Mouse (Mus musculus): ENCODE results near the gene Chd5. TPM values are rescaled to one million over a fixed set of nuclear protein-coding genes. Genes with fewer than 3 reads are reported as not detected.

The Chd5 gene
- total RNA-seq, 2 experiments from 2014 or later, result 118 to 121 TPM

DNA sequence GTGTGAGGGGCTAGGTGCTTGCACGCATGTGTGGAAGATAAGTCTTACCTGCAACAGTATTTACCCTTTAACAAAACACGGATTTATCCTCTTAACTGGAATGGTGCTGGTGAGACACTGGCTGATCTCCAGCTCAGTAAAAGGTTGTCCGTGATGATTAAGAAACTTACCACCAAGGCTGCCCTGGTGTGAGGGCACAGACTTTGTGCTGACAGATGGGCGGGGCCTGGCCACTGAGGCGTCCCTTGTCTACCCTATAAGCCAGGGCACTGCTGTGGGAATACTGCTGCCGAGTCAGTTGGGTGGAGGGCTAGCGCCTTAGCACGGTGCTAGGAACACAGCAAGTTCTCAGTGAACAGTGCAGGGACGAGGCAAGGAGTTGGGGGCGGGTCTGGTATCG, 36.4 kb upstream of the Chd5 start:
- no peak for TF ChIP-seq CTCF (conservative IDR thresholded peaks at IDR 0.05)
- DNase-seq (ENCODE audit: low spot score in 2 of 2), result no peak
- H3K4me3 ChIP-seq, result no peak overlapping the region
- H3K27ac ChIP-seq, result no peak overlapping the region

DNA sequence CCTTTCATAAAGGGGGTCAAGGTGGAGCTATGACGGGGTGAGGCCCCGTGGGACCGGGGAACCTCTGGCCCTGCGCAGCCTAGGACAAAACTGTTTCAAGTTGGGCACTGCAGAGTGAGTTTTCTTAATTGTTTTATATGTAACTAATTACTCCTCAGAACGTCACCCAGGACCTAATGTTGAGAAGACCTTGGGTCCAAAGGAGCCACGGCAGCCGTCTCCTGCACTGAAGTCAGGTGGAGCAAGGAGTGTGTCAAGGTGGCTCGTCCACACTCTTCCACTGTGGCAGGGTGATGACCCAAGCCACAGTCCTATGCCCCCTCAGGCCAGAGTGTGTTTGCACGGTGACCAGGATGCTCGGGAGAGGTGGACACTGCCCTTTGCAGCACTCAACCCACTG, 35.3 kb upstream of the Chd5 start:
- TF ChIP-seq CTCF (conservative IDR thresholded peaks at IDR 0.05), result no peak
- DNase-seq (ENCODE audit: low spot score in 2 of 2), result no peak
- Histone ChIP-seq H3K27ac (no peak overlapping the region), H3K4me3 (no peak overlapping the region)

DNA sequence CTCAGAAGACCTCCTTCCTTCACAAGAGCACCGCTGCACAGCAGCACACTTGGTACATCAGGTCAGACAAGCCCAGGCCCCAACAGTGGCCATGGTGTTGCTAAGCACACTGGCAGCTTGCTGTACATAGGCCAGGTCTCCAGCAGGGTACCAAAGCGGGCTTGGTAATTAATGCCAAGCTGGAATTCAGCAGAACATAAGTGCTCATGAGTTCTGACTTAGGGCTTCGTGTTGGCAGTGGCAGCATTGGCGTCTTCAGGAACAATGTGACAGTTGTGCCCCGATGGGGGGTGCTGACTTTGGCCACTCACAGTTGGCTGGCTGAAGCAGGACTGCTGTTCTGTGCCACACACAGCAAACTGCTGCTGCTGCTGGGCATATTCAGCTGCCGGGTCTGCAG, 33.8 kb upstream of the Chd5 start:
- Histone ChIP-seq H3K27ac (0 out of 2 replicates have a peak overlapping the region, but pooled peaks have one; percentile 23), H3K4me3 (no peak overlapping the region)
- DNase-seq (ENCODE audit: low spot score in 2 of 2), result no peak
- TF ChIP-seq CTCF (conservative IDR thresholded peaks at IDR 0.05), result 0 out of 2 replicates have a peak, but pooled peaks have one; percentile 17

DNA sequence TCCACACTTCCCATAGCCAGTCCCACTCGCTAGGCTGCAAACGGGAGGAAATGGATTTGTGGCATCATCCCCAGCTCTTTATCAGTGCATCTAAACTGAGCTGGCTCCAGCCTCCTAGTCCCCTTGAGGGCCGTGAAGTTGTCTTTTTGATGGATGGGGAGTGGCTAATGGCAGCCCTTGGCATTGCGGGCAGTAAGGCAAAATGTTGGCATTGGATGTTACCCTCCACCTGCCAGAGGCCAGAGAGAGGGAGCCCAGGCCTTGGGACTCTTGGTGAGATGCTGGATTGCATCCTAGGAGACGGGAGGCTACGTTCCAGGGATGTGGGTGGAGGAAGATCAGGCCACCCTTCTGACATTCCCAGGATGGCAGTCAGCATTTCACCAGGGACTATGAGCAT, 32.5 kb upstream of the Chd5 start:
- no peak for TF ChIP-seq CTCF (conservative IDR thresholded peaks at IDR 0.05)
- H3K4me3 ChIP-seq, result no peak overlapping the region
- H3K27ac ChIP-seq, result no peak overlapping the region
- no peak for DNase-seq (ENCODE audit: low spot score in 2 of 2)

DNA sequence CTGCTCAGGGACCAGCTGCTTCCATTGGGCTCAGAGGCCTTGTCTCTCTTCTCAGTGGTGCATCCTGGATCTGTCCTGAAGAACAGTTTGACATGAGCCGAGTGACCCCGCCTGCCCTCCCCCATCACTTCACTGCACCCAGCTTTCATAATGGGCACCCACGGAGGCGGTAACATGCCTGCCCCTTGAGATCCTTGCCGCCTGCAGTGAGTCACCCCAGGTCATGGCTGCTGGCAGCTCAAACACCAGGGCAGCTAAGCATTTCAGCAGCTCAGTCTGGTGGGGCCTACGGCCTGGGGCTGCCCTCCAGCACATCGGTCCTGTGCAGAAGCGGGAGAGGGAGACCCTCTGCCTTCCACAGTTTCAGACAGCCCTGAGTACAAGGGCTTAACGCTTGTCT, 30.9 kb upstream of the Chd5 start:
- DNase-seq (ENCODE audit: low spot score in 2 of 2), result no peak
- Histone ChIP-seq H3K4me3 (no peak overlapping the region), H3K27ac (no peak overlapping the region)
- TF ChIP-seq CTCF (conservative IDR thresholded peaks at IDR 0.05), result no peak

DNA sequence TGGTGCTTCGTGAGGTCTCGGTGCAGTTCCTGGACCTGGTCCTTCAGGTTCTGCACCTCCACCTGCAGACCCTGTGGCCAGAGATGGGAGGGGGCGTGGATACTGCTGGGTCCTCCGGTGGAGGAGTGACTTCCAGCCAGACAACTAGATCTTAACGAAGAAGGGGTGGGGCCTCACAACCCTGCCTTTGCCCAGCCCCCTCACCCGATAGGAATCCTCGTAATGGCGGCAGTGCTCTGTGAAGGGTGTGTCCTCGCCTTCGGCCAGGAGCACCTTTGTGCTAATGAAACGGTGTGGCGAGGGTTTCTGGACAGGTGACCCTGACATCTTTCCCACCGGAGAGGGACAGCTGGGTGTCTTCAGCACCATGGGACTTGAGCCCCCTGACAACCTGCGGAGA, 26.3 kb upstream of the Chd5 start:
- TF ChIP-seq CTCF (conservative IDR thresholded peaks at IDR 0.05), result no peak
- no peak overlapping the region for H3K4me3 ChIP-seq
- no peak overlapping the region for H3K27ac ChIP-seq
- DNase-seq (ENCODE audit: low spot score in 2 of 2), result no peak

DNA sequence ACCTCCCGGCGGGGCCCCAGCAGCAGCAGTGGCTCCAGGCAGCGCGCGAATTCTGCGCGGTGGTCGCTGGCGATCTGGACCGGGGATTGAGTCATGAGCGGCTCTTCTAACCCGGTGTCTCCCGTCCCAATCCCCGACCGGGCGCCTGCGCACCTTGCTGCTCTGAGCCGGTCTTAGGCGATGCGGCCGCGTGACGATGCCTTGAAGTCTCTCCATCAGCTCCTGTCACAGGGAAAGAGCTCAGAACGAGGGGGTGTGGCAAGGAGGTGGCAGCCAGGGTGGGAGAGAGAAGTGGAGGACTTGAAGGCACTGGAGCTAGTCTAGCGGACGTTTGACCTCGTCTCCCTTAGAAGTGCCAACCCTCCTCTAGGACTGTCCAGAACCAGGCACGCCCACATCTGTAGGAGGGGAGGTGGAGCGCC, 25.2 kb upstream of the Chd5 start:
- no peak for TF ChIP-seq CTCF (conservative IDR thresholded peaks at IDR 0.05)
- peak overlapping the region; percentile 49 for H3K4me3 ChIP-seq
- no peak overlapping the region for H3K27ac ChIP-seq
- no peak for DNase-seq (ENCODE audit: low spot score in 2 of 2)

DNA sequence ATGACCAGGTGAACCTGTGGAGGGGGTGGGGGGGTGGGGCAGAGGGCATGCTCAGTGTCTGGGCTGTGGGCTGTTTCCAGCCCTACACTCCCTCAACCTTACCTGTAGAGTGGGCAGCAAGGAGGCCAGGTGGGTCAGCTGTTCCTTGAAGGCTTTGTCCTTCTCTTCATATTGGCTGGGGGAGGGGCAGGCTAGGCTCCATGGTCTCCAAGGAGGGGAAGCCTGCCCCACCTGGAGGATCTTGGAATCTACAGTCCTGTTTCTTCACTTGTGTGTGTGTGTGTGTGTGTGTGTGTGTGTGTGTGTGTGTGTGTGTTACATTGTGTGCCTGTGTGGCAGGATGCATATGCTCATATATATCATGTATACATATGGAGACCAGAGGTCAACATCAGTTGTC, 24.5 kb upstream of the Chd5 start:
- peak; percentile 29 for TF ChIP-seq CTCF (conservative IDR thresholded peaks at IDR 0.05)
- no peak overlapping the region for H3K4me3 ChIP-seq
- DNase-seq (ENCODE audit: low spot score in 2 of 2), result no peak
- H3K27ac ChIP-seq, result no peak overlapping the region

DNA sequence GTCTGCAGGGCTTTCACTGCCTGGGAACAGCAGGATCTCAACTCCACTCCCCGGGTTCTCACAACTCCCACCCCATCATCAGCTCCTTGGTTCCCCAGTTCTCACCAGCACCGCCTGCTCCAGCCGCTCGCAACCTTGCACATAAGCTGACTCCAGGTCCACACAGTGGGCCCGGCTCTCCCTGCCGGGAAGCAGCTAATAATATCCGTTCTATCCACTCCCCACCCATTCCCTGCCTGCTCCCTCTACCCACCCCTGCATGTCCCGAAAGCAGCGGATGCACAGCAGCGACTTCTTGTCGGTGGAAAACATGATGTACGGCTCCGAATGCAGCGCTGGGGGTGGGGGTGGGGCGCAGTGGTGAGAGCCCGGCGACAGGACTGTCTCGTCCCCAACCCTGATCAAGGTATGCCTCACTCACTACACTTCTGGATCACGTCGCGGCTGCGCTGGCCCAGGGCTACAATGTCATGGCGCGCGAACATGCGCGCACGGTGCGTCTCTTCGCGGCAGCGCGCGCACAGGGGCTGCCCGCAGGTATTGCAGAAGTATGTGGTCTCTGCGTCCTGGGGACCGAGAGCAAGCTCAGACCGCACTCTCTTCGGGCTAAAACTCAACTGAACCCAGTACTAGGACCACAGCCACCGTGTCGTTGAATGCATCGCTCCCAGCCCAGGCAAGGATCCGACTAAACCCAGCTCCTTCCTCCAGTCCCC, 22.8 kb upstream of the Chd5 start:
- Histone ChIP-seq H3K4me3 (peak overlapping the region; percentile 49), H3K27ac (no peak overlapping the region)
- no peak for TF ChIP-seq CTCF (conservative IDR thresholded peaks at IDR 0.05)
- DNase-seq (ENCODE audit: low spot score in 2 of 2), result no peak

DNA sequence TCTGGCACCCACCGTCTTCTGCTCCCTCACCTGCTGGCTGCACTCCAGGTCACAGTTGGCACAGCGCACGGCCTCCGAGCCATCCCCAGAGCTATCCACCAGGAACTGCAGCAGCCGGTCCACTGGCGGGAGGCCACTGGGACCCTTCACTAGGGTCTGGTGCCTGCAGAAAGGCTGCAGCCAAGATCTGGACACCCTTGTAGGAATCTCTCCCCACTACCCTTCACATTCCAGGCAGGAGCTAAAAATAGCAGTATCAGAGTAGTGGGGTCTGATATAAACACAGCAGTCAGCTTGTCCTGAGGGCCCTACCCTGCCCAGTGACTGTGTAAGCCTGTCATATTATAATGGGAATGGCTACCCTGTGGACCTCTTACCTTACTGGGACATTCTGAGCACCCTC, 20.8 kb upstream of the Chd5 start:
- DNase-seq (ENCODE audit: low spot score in 2 of 2), result no peak
- Histone ChIP-seq H3K27ac (no peak overlapping the region), H3K4me3 (no peak overlapping the region)
- no peak for TF ChIP-seq CTCF (conservative IDR thresholded peaks at IDR 0.05)

DNA sequence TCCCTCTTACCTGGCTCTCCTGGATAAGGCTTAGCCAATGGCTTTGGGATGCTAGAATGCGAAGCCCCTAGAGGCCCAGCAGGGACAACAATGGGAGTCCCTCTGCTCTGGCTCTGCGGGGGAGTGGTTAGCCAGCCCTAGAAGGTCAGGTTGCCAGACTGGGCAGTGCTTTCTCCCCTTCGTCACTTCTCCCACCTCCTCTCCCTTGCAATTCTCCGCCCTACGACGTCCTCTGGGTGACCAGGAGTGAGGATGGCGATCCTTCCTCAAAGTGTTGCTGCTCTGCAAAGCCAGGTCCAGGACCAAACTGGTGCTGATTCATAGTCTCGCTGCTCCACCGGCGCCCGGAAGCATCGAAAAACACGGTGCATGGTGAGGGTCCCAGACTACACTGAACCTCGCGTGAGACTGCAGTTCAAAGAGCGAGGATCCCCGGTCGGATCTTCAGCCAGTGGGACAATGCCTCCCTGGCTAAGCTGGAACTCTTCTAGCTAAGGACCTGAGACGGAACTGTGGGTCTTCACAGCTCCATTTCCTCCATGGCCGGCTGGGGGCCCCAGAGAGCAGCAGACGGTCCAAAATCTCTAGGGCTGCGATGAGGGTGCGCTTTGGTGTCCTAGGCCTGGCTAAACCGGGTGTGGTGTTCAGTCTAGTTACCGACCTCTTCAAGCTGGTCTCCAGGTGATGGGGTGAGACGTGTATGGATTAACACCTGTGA, 19.8 kb upstream of the Chd5 start, which contains the start of gene Rnf207:
Gene Rnf207 (minus strand): TSS at position 477 of the 718 bp plus-strand sequence.
- no peak within 1 kb of the TSS for H3K27ac ChIP-seq
- peak; percentile 81 for TF ChIP-seq CTCF (conservative IDR thresholded peaks at IDR 0.05)
- H3K4me3 ChIP-seq, result peak within 1 kb of the TSS; percentile 34
- DNase-seq (ENCODE audit: low spot score in 2 of 2), result peak in 1 of 2 experiments; percentile 68

DNA sequence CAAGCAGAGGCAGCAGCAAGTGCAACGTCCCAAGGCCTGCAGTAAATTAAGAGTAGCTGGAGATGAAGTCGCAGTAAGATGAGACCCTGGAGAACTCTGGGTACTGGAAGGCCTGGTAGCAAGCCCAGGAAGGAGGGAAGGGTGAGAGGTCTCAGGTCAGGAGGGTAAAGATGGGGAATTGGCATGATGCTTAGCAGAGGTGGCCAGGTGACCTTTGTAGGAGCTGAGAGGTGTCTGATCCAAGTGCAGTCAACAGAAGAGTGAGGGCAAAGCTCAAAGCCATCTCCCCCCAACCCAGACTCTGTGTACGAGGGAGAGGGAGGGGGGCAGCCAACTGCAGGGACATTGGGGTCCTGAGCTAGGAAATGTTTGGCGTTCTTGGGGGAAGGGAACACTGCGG, 17.0 kb upstream of the Chd5 start:
- no peak overlapping the region for H3K27ac ChIP-seq
- TF ChIP-seq CTCF (conservative IDR thresholded peaks at IDR 0.05), result no peak
- DNase-seq (ENCODE audit: low spot score in 2 of 2), result no peak
- H3K4me3 ChIP-seq, result no peak overlapping the region

DNA sequence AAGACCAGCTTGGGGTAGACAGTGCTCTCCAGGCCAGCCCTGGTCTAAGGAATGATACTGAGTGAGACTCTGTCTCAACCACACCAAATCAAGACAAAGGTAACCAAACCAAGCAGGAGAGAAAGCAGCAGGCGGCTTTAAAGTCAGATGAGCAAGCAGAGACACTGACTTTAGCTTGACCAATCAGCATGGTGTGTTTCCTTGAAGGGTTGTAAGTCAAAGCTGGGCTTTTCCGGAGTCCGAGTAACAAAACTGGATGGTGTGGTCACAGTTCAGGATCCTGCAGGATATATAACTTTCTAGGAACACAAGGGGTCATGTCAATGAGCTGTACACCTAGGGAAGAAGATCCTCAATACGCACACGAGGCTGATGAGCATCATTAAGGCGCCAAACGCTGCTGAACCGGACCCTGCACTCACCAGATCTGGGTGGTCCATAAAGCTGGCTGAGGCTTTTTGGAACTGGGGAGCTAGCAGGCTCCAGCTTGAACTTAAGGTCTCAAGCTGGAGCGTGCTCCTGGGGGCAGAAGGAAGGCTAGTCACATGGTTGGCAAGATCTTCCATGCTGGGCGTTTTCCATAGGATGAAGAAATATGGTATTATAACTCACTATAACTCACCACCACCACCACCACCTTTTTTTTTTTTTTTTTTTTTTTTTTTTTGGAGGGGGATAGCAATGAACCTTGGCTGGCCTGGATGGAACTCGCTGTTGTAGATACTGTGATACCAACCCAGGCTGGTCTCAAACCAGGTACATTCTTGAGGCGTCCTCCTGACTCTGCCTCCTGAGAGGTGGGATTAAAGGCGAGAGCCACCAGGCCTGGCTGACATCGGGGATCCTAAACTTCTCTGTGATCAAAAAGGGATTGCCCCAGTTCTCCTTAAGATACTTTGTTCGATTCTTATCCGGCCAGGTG, 13.5 kb upstream of the Chd5 start:
- H3K27ac ChIP-seq, result peak overlapping the region; percentile 90
- peak overlapping the region; percentile 66 for H3K4me3 ChIP-seq
- no peak for TF ChIP-seq CTCF (conservative IDR thresholded peaks at IDR 0.05)
- DNase-seq (ENCODE audit: low spot score in 2 of 2), result no peak
